Mouse (Mus musculus) kidney, adult 18-20 months (tissue): Measurements from ENCODE around the gene Ascc2.
"Not testable (repeated sequence)": the region's sequence is repeated elsewhere in the genome, so short reads cannot be mapped to it uniquely, and the experiment has no call there.

Experiments used
- DNase-seq: peaks from one replicate; pipeline ENCODE4 v3.0.0; 2021

The Ascc2 gene

DNA sequence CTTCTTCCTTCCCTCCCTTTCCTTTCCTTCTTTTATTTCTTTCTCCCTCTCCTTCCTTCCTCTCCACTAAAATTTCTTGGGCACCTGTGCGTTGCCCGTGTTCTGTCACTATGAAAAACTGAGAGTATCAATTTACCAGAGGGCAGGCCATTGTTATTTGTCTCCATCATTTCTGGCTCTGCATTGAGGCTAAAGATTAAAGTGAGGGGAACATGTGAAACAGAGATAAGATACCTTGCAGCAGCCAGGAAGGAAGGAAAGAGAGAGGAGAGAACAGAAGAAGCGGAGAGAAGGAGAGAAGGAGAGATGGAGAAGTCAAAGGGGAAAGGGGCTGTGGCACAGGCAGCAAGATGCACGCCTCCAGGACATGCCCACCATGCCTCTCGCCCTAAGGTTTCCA lies 3.2 kb upstream of the Ascc2 start:
- DNase-seq: no peak

DNA sequence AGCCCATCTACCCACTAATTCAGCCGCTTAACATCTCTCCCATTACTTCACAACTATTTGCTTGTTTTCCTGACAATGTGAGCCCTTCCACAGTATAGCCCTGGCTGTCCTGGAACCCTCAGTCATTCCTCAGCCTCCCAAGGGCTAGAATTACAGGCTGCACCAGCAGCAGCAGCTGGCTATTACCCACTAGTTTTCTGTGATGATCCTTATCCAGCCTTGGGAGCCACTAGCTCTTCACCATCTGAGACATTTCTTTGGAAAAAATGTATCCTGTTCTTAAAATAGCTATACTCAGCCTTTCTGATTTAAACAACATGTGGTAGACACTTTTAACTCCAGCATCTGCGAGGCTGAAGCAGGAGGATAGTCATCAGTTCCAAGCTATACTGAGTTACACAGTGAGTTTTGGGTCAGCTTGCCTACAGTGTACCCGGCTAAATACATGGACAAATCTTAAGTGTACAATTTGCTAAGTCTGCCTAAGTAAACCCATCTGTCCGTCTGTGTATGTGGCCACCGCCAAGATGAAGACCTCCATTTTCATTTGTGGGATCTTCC lies 685 bp upstream of the Ascc2 start:
- DNase-seq: no peak

DNA sequence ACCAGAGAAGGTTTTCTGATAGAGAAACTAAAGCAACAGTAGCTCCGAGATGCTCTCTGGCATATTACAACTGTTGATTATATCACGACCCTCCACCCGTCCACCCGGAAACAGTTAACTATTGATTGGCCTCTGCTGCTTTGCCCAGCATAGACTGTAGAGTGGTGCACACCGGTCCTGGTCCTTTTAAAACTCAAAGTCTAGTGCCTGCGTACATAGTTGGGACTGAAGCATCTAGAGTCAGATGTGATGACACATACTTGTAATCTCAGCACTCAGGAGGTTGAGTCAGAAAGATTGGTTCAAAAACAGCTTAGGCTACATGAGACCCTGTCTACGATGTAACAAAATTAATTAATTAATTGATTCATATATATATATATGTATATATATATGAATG lies 714 bp downstream of the Ascc2 start:
- no peak for DNase-seq

- DNase-seq: no peak
Measured at GRCm38 (mm10) chr11:4641185-4641584, 3.6 kb downstream of the Ascc2 start.

- no peak for DNase-seq
Measured at GRCm38 (mm10) chr11:4643722-4644121, 6.2 kb downstream of the Ascc2 start.

- not testable (repeated sequence) for DNase-seq
Measured at GRCm38 (mm10) chr11:4645180-4645579, 7.6 kb downstream of the Ascc2 start.

DNA sequence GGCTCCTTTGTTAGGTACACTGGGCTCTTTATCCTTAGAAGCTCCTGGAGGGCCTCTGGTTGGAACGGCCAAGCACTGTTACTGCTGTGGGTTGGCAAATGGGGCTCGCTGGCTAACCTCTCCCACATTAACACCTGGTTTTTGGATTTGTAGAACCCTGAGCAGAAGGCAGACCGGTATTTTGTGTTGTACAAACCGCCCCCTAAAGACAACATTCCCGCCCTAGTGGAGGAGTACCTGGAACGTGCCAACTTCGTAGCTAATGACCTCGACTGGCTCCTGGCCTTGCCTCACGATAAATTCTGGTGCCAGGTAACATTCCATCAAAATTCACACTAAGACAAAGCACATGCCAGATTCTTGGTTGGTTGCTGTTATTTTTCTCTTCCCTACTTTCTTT lies 8.9 kb downstream of the Ascc2 start:
- DNase-seq: no peak

GRCm38 (mm10) chr11:4659818-4660217 lies 22.3 kb downstream of the Ascc2 start:
- DNase-seq: no peak

- DNase-seq: no peak
Measured at GRCm38 (mm10) chr11:4660309-4661025, 22.9 kb downstream of the Ascc2 start.

GRCm38 (mm10) chr11:4661324-4661723 lies 23.8 kb downstream of the Ascc2 start:
- DNase-seq: no peak

DNA sequence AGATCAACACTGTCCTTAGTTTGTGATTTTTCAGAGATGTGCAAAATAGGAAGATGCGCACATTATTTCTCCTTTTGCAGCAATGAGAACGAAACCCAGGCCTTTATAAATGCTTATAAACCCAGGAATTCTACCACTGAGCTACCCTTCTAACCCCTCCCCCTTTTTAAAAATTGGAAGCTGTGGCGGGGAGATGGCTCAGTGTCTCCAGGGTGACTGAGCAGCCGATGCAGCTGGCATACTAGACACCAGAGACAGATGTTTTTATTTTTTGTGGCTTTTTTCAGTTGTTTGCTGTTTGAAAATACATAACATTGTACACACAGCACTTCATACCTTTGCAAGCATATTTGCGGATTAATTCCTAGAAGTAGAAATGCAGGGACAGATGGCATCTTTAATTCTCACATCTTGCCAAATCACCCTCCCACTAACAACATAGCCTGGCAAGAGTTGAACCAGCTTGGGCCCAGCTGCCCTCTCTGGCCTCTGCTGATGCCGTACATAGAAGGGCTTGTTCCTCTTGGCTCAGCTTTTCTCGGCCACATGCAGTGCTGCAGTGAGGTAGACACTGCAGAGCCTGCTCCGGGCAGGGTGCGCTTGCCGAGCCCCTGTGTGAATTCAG lies 24.4 kb downstream of the Ascc2 start:
- no peak for DNase-seq

DNA sequence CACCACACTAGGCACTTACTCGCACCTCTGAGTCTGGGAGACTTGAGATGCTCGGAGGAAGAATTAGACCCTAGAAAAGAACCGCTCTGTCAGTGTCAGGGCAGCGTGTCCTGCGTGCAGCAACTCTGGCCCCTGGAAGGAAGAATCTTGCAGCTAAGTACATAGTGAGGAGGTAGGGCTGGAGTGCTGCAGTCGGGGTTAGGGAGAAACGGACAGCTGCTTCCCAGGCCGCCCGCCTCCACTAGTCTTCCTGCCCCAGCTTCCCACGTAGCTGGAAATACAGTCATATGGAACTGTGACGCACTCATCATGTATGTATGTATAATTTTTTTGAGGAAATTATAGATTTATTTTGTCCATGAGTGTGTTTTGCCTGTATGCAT lies 24.9 kb downstream of the Ascc2 start:
- DNase-seq: no peak

DNA sequence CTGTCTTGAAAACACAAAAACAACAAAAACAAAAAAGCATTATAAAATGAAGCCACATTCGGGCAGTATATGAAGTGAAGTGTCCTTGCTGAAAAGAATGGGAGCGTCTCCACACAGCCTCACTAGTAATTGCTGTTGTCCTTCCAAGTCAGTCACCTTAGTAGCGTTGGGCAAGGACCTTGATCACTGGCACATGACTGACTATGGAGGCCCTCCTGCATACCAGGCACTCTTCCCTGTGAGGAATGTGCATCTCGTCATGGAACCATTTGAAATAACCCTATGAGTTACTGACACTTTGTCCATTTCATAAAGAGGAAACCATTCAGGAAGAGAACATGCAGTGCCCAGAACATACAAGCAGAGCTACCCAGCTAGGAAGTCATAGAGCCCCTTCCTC lies 34.2 kb downstream of the Ascc2 start:
- DNase-seq: no peak

GRCm38 (mm10) chr11:4674593-4674992 lies 37.0 kb downstream of the Ascc2 start:
- no peak for DNase-seq

DNA sequence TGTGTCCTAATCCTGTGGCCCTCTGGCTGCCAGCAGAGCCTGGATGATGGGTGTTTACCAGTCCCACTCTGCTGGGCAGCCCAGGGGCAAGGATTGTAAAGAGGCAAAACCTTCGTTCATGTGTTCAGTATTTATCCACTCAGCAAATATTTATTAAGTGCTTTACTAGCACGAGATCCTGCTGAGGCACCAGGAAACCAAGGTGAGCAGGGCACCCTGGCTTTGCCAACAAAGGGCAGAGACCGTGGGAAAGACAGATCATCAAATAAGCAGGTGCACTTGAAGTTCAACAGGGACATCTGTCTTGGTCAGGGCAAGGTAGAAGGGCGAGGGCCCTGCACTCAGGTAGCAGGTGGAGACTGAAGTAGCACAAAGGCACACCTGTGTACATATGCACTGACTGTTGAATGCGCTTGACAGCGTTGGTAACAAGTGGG lies 37.6 kb downstream of the Ascc2 start:
- no peak for DNase-seq

- no peak for DNase-seq
Measured at GRCm38 (mm10) chr11:4675693-4676092, 38.1 kb downstream of the Ascc2 start.

DNA sequence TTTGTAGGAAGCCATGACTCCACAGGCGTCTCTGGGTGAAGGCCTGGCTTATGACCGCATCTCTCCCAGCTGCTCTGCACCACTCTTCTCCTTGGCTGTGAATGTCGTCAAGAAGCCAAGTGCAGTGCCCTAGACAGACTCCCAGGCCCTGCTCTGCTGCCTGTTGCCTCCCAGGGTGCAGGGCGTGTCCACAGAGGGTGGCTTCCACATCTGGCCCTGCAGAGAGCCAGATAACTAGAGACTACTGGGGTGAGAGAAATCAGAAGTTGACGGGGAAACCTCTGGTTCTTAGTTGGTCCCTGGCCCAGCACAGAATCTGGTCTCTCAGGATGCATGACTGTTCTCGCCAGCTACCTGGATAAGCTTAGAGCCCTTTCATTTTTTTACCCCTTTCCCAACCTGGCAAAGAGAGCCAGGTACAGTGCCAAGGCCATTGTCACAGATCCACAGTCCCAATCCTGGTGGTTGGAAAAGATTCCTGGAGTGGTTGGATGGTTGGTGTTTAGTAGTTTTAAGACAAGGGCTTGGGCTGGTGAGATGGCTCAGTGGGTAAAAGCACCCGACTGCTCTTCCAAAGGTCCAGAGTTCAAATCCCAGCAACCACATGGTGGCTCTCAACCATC lies 39.8 kb downstream of the Ascc2 start:
- DNase-seq: no peak

DNA sequence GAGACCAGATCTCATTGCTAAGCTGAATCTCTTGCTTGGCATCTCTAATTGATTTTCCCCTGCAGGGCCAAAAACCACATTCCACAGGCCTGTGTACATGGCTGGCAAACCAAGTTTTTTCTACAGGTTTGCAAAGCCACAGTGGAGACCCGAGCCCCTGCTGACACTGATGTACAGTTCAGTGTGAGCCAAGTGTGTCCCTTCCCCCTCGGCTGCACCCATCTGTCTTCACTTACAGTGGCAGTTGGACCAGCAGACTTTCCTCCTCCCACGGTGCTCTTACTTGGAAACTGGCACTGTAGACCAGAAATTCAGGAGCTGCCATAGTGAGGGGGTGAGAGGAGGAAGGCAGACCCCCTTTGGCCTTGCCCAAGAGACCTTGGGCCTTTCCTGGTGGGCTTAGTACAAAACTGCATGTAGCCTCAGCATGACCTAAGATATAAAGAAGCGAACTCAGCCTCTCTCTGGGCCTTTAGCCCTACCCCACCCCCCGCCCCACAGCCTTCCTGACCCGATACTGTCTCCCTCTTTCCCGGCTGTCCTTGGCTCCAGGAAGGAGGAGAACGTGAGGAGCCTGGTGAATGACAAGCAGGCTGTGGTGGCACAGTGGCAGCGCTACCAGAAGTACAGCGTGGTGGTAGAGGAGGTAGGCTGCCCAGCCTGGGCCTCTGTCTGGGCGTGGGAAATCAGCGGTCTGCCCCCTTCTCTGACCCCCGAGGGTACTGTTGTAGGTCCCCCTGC lies 41.3 kb downstream of the Ascc2 start:
- no peak for DNase-seq

GRCm38 (mm10) chr11:4679441-4679832 lies 41.9 kb downstream of the Ascc2 start:
- no peak for DNase-seq

DNA sequence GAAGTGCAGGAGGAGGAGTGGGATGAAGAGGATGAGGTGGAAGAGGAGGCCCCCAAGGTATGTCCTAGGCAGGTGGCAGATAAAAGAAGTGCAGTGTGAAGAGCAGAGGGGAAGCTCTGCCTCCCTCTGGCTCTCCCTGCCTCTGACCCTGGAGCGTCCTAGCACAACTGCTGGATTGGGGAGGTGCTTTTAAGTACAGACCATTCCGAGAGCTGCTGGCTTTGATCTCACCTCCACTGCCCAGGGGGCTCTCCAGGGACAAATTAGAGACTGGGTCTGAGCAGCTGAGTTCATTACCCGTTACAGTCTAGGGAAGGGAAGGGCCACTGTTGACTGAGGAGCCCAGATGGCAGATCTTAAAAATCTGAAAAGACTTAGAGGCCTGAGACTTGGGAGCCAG lies 42.6 kb downstream of the Ascc2 start:
- no peak for DNase-seq

GRCm38 (mm10) chr11:4683516-4683915 lies 46.0 kb downstream of the Ascc2 start:
- no peak for DNase-seq

GRCm38 (mm10) chr11:4684186-4684585 lies 46.6 kb downstream of the Ascc2 start:
- DNase-seq: no peak

DNA sequence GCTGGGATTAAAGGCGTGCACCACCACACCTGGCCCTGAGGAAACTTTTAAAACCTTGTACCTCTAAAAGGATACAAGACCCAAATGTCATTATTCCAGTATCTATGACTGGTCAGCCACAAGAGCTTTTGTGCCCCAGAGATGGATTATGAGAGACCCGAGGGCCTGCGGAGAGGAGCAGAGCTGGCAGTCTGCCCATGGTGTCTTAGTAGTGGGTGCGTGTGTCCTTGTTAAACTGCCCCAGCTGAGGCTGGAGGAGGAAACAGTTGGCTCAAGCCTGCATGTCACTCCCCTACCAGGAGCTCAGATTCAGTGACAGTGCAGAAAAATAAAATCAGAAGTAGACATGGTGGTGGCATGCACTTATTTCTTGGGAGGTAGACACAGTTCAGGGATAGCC lies 47.5 kb downstream of the Ascc2 start:
- DNase-seq: no peak
